Mouse (Mus musculus): ENCODE data around the gene Gm16253. TPM values are rescaled to one million over a fixed set of nuclear protein-coding genes. Genes with fewer than 3 reads are reported as not detected.

Gm16253 gene
- total RNA-seq, 2 experiments from 2014 or later = 0.70 to 1.1 TPM

DNA sequence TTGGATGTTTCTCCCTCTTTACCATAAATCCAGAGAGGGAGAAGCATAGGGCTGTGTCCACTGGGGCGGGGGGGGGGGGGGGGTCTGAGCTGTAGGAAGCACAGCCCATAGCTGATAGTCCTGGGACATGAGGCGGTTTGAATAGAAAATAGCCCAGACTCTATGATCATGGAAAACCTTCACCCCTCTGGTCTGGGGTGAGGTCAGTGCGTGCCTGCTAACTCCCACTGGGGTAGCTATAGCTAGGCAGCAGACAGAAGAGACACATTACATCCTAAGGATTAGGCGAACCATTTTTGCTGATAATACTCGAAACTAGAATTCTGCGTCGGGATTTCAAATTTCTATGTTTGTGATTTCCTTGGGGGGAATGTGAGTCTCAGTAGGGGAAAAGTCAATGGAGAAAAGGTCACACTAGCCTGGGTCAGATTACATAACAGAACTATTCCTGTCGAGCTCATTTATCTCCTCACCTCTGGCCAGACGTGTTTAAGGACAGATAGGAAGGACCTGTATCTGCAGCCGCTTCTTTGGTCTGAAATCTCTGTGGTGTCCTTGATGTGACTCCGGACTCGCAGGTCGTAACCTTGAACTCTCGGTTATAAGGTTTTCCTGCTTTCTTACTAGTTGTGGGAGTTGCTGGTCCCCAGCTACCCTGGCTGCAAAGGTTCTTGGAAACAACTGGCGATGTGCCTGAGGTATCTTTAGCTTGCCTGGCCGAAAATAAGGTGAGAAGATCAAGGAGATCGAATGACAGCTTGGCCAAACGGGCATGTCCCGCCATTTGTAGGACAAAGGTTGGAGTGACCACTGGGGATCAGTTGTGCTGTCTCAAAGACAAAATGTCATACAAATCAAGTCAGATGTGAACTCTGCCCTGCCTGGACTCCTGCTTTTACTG lies 2.9 kb upstream of the Gm16253 start:
- DNase-seq = no peak

DNA sequence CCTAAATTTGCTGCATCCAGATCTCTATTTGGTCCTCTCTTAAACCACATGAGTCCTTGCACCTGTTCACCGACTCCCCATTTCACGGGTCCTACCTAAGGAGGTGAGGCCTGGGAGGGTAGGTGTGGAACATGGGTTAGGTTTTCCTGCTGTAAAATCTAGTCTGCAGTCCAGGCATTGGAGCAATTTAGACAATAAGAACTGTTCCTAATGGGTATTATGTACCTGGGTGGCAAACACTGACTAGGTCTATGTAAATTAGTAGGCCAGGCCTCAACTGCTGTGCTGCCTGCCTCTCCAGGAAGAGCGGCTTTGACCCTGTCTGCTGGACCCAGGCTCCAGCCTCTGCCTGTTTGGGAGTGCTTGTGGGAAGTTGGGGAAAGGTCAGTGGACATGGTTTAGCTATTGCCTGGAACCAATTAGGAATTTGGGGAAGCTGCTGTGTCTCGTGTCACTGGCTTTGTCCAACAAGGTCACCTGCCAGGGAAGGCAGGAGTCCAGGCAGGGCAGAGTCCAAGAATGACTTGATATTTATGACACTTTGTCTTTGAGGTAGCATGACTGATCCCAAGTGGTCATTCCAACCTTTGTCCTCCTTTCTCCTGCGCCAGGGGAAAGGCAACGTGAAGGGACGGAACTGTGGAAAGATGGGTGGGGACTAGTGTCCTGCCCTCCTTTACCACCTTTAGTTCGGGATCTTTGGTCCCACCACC lies 1.4 kb upstream of the Gm16253 start:
- DNase-seq = peak; percentile 65

GRCm38 (mm10) chr3:96576005-96576658 lies 652 bp upstream of the Gm16253 start:
- DNase-seq = peak; percentile 53

- no peak for DNase-seq
Measured at GRCm38 (mm10) chr3:96577566-96577965, 782 bp downstream of the Gm16253 start.

DNA sequence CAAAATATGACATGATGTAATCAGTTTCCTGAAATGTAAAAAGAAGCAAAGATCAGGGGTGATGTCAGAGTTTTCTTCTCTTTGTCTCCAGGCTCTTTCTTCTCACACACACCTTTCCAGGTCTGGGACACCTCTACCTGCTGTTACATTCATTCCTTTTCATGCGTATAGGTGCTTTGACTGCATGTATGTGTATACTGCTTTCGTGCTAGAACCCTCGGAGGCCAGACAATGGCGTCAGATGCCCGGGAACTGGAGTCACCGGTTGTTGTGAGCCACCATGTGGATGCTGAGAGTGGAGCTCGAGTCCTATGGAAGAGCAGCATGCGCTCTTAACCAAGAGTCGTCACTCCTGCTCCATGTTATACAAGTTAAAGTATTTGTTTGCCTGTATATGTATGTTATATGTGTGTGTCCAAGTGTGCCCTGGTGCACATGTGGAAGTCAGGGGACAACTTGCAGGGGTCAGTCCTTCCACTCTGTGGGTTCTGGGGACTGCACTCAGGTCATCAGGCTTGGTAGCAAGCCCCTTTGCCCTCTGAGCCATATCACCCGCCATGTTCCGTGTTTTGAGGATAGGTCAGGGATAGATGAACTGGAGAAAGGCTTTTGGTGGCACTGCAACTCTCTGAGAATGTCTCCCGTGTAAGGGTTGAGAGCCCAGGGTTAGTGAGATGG lies 1.9 kb downstream of the Gm16253 start:
- no peak for DNase-seq

DNA sequence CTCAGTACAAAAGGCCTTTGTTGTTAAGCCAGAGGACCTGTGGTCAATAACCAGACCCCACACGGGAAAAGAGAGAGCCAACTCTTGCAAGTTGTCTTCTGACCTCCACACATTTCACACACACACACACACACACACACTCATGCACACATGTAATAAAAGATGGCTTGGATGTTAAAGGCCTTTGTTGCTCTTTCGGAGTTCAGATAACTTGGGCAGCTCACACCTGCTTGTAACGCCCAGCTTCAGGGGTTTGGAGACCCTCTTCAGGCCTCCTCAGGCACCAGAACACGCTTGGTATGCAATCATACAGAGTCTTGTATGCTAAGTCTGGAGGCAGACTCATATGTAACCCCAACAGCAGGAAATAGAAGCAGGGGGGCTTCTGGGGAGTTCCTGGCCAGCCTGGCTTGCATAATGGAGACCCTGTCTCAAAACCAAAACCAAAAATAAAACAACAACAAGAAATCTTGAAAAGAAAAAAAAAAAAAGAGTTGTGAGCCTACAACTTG lies 2.5 kb downstream of the Gm16253 start:
- no peak for DNase-seq

GRCm38 (mm10) chr3:96579885-96580454 lies 3.2 kb downstream of the Gm16253 start:
- peak; percentile 91 for DNase-seq

GRCm38 (mm10) chr3:96581141-96581540 lies 4.4 kb downstream of the Gm16253 start:
- no peak for DNase-seq

GRCm38 (mm10) chr3:96581771-96582515 lies 5.2 kb downstream of the Gm16253 start:
- no peak for DNase-seq

DNA sequence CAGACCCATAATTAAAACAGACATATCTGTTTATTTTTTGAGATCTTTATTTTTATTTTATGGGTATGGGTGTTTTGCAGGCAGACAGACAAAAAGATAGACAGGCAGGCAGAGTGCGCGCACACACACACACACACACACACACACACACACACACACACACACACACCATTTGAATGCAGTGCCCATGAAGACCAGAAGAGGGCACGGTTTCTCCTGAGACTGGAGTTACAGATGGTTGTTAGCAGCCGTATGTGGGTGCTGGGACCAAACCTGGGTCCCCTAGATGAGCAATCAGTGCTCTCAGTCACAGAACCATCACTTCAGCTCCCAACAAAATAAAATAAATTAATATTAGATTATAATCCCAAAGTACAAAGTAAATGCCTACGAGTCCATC lies 6.6 kb downstream of the Gm16253 start:
- no peak for DNase-seq

- DNase-seq = no peak
Measured at GRCm38 (mm10) chr3:96590657-96591056, 13.9 kb downstream of the Gm16253 start.

DNA sequence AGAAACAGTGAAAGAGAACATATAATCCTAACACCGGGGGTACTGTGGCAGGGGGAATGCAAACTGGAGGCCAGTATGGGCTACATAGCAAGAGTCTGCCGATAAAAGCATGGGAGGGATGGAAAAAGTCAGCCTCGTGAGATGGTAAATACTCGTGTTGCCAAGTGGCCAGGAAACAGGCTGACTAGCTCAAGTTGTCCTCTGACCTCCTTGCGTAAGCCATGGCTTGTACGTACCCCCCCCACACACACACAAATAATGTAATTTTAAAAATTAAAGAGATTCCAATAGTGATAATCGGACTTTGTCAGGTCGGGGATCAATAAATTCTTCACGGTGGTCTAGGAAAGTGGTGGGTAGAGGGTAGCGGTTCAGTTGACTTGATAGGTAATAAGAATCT lies 16.6 kb downstream of the Gm16253 start:
- DNase-seq = no peak

- DNase-seq = peak; percentile 91
Measured at GRCm38 (mm10) chr3:96593790-96594560, 17.2 kb downstream of the Gm16253 start, which contains the start of gene Polr3gl. Gene Polr3gl (minus strand): TSS chr3:96594181.

- DNase-seq = no peak
Measured at GRCm38 (mm10) chr3:96594851-96595250, 18.1 kb downstream of the Gm16253 start.

DNA sequence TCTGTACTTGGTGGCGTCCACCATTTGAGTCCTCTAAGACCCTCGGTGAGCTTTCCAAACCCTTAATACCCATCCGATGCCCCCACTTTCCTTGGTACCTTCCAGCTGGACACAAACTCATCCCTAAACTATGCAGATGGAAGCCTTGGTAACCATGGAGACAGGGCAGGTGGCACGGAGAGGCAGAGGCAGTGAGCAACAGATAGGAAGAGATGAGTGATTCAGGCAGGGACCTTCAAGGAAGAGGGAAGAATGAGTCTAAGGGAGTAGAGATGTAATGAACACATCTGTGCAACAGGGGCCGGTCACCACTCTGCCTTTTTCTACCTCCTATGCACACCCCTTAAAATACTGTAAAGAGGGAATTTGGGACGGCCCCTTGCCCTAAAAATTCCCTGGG lies 18.9 kb downstream of the Gm16253 start:
- DNase-seq = no peak

DNA sequence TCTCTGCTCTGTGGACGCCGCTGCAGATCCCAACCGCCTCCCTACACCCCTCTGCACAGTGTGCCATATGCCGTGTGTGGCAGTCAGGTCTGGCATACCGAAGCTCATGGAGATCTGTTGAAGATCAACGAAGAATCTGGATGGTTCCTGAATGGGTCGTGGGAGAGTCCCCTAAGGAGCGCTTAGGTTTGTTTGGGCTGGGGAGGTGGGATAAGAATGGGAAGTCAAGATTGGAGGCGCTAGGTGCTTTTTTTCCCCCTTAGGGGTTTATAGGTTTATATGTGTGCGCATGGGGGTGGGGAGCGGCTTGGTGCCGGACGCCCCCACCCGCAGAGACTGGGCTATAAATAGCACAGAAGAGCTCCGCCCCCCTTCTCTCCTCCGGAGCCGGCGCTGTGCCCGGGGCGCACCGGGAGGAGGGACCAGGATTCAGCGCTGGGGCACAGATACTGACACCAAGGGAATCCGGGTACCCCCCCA lies 19.5 kb downstream of the Gm16253 start, which contains the start of gene Ankrd34a:
Gene Ankrd34a (plus strand): TSS at position 409 of the 480 bp plus-strand sequence.
- DNase-seq = no peak

- no peak for DNase-seq
Measured at GRCm38 (mm10) chr3:96596855-96597254, 20.1 kb downstream of the Gm16253 start.

GRCm38 (mm10) chr3:96597435-96597891 lies 20.7 kb downstream of the Gm16253 start:
- no peak for DNase-seq
